Mouse (Mus musculus): ENCODE data around the gene Rpe. TPM values are rescaled to one million over a fixed set of nuclear protein-coding genes. Genes with fewer than 3 reads are reported as not detected.

Rpe gene
- total RNA-seq, 2 experiments from 2014 or later: 36.7 to 37.1 TPM

DNA sequence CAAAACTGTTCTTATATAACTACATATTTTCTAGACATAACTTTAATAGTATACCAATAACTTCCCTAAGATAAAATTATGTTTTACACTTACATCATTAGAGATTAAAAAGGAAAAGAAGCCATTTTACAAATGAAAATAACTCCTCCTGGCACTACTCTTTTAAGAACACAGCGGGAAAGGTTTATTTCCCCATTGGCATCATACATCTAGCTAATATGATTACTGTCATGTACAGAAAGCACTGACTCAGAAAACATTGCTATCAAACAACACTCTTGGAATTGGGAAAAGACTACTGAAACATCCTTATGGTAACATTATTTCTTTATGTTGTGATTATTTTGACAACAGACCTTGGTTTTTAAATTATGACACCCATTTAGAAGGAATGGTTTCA is 68.1 kb downstream of the Rpe start:
- no peak for DNase-seq (ENCODE audit: low spot score in 2 of 2)

Other genes starting within 250 kb of the Rpe start
- 100 to 1,000 TPM; 140 to 164 TPM for gene Unc80, start 232.5 kb upstream of the Rpe start, total RNA-seq (2021)
- gene Kansl1l, start 116.7 kb downstream of the Rpe start, total RNA-seq (2021): 10 to 100 TPM; 14.3 to 15.0 TPM
- gene Acadl, start 162.4 kb downstream of the Rpe start, total RNA-seq (2021): 10 to 100 TPM; 33.7 to 34.2 TPM
- 1 to 10 TPM in 1 of 2 experiments, not detected in 1; 1.0 TPM for gene Myl1, start 244.6 kb downstream of the Rpe start, total RNA-seq (2021)